Mouse (Mus musculus): ENCODE data around the gene Figla.
"Not testable (repeated sequence)": the region's sequence is repeated elsewhere in the genome, so short reads cannot be mapped to it uniquely, and the experiment has no call there.

Figla gene

GRCm38 (mm10) chr6:86015871-86016270 lies at the start of gene Figla:
Figla (plus strand) TSS chr6:86016171.
- DNase-seq = no peak

DNA sequence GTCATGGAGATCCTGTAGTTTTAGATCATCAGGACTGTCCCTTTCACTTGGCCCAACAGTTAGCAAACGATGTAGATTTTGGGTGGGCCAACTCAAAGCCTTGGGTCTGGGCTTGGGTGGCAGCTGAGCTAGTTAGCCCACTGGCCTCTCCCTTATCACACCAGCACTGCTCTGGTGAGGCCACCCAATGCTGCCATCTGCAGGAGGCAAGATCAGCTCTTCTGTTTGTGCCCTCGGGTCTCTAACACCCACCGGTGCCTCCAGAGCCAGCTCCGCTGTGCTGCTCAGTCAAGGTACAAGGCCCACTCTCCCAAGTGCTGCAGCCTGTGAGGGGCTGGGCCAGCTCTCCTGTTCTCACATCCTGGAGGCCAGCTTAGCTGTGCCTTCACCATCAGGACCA lies 49.3 kb upstream of the Figla start:
- no peak for DNase-seq

DNA sequence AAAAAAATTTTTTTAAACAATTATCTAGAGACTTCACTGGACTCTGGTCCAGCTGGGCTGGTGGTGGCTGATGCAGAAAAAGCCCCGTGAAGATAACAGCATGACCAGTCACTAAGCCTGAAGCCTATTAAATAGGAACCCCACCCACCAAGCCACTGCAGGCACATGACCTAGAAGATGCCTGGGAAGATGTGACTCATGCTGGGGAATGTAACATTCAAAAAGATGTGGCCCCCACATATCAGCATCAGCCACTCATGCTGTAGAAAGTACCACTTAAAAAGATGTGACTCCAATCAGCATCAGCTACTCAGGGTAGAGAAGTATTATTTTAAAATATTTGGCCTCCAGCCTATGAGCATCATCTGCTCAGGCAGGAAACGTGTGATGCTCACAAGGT lies 46.1 kb upstream of the Figla start:
- no peak for DNase-seq

- no peak for DNase-seq
Observed at GRCm38 (mm10) chr6:85972699-85973098, 43.3 kb upstream of the Figla start.

GRCm38 (mm10) chr6:85973336-85973735 lies 42.6 kb upstream of the Figla start:
- no peak for DNase-seq

DNA sequence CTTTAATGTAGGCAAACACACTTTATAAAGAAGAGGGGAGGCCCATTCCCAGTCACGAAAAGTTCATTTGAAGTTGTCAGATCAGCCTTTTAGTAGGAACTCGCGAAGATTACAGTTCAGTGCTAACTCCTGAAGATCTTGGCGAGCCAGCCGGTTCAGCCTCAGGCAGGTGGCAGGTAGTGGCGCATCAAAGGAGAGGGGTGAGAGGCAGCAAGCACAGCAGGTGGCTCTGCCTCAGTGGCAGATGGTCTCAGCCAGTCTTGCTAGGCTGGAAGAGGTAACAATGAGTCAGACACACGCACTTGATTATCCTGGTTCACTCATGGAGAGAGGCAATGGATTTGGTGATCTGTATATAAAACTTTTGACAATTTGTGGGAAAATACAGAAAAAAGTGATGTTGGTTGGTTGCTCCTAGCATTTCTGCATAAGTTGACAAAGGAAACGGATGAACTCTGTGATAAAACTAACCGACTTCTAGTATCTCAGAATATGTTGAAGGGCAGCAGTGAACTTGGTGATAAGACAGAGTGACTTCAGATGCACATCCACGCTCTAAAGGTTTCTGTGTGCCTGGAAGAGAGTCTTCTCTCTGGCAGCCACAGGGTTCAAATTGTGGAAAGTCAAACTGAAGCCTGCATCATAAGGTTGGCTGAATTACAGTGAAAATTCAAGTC lies 40.9 kb upstream of the Figla start:
- no peak for DNase-seq

- no peak for DNase-seq
Observed at GRCm38 (mm10) chr6:85975761-85976160, 40.2 kb upstream of the Figla start.

DNA sequence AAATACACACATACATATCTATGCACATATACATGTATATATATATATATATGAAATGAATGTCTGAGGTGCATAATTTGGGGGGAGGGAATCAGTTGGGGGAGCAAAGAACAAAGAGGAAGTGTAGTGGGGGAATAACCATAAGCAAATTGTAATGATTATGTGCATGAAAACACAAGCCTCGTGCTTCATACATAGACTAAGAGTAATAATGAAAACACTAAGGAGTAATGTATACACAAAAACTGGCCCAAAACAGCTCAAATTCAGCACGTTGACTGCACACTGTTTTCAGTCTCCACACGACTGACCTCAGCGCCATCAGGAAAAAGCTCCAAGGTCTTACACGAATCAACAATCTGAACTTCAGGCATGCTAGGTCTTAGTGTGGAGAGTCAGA lies 39.7 kb upstream of the Figla start:
- DNase-seq = no peak

DNA sequence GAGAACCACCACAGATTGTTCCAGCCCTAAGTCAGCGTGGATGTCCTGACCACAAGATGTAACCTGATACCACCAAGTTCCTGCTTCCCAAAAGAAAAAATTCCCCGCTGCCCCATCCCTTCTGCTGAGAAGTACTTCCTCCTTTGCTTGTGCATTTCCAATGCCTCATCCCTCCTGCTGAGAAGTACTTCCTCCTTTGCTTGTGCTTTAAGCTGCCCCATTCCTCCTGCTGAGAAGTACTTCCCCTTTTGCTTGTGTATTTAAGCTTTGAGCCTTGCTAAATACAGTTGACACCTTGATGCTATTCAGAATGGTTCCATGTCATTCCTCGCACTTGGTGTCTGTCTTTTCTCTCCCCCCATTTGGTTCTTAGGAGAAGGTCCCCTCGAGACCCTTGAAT lies 37.2 kb upstream of the Figla start:
- DNase-seq = not testable (repeated sequence)

- DNase-seq = no peak
Observed at GRCm38 (mm10) chr6:85984351-85984750, 31.6 kb upstream of the Figla start.

DNA sequence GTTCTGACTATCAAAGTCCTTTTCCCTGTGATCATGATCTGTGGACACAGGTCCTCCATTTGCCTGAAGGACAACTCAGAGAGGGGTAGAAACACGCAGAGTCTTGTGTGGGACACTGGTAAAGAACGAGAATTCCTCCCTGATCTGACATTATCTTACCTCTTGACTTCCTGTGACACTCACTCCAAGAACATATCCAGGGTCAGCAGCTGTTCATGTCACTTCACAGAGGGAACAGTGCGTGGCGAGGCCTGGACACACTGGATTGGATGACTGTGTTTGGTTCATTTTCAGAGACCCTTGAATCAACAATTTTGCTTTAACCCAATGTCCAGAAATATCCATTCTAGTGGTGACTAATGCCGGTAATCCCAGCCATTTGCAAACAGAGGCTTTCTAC lies 26.4 kb upstream of the Figla start:
- DNase-seq = not testable (repeated sequence)

DNA sequence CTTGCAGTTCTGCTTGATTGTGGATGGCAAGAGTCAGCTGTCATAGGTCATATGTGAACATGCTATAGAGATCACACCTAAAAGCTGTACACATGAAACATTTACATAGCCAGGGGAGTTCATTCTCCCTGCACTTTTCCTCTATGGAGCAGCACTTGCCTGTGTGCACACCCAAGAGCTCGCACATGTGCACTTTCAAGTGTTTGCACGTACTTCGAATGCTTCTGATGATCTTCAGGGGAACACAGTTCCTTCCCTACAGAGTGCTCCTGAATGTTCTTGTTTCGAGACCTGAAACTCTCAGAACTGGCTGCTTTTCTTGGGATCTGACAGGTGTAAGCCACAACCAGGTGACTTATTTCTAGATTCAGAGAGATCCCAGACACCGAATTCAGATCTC lies 25.2 kb upstream of the Figla start:
- DNase-seq = not testable (repeated sequence)

- DNase-seq = no peak
Observed at GRCm38 (mm10) chr6:86003405-86003925, 12.5 kb upstream of the Figla start.

GRCm38 (mm10) chr6:86004271-86005148 lies 11.5 kb upstream of the Figla start:
- peak; percentile 62 for DNase-seq

DNA sequence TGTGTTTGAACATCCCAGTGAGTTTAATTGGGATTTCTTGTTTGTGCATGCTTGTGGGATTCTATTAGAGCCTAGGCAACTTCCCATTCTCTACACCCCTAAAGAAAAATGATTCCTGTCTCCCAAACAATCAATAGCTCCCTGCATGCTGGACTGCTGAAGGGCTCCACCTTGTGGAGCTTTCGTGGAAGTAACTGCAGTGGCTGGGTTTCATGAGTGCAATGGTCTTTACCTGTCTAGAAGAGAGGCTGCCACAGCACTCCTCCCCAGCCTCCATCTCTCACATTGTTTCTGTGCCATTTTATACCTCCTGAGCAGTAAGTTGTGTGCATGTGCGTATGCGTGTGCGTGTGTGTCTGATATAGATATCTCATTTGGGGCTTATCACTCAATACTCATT lies 6.0 kb upstream of the Figla start:
- DNase-seq = peak; percentile 33

DNA sequence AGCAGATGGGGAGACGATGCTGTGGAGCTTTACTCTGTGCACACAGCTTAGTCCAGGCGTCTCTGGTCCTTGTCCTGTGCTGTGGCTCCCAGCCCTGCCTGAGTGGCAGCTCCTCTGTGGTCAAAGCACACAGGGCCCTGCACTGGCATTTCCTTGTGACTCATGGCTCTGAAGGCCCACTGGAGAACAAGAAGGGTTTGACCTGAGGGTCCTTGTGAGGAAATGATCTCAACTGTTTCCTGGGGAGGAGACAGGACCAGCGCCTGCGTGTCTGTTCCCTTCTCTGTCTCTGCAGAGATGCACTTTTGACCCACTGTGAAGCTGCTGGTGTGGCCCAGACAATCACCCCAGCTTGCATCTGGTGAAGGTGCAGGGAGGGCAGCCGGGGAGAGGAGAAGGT lies 1.2 kb upstream of the Figla start:
- not testable (repeated sequence) for DNase-seq

DNA sequence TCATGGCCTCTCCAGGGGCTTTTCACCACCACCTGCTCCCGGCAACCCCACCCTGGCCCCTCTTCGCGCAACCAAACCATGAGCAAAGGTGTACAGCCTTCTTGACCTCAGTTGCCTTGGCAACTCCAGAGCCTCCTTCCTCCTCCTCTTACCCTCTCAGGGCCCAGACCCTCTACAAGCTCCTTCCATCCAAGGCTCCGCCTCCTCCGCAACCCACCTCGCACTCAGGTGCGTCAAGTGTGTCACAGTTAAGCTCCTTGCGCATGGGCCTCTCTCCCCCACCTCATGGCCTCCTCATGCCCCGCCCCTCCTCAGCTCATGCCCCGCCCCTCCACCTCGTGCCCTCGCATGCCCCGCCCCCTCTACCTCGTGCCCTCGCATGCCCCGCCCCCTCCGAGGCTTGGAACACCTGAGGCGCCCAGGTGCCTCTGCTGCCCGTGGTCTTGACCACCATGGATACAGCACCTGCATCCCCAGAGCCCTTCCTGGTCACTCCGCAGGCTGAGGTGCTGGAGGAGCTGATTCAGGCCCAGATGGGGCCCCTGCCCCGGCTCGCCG lies 901 bp downstream of the Figla start:
- DNase-seq = no peak

GRCm38 (mm10) chr6:86019415-86020237 lies 3.7 kb downstream of the Figla start:
- DNase-seq = no peak

- DNase-seq = no peak
Observed at GRCm38 (mm10) chr6:86020948-86021347, 5.0 kb downstream of the Figla start.

- DNase-seq = no peak
Observed at GRCm38 (mm10) chr6:86026632-86027292, 10.8 kb downstream of the Figla start.

- DNase-seq = no peak
Observed at GRCm38 (mm10) chr6:86028150-86028549, 12.2 kb downstream of the Figla start.
